Mouse (Mus musculus): ENCODE results near the gene Il22ra2. TPM values are rescaled to one million over a fixed set of nuclear protein-coding genes. Genes with fewer than 3 reads are reported as not detected.
A peak's percentile ranks its signal among the peaks of the same experiment; 100 is the strongest.

The Il22ra2 gene
- not detected for total RNA-seq (2021)

- intact Hi-C loops (cut with DNase I), result no loop called here
- no peak for DNase-seq
Measured at GRCm38 (mm10) chr10:19621408-19622048, at the start of gene Il22ra2. TSS of gene Il22ra2 (plus strand) at chr10:19621998.

DNA sequence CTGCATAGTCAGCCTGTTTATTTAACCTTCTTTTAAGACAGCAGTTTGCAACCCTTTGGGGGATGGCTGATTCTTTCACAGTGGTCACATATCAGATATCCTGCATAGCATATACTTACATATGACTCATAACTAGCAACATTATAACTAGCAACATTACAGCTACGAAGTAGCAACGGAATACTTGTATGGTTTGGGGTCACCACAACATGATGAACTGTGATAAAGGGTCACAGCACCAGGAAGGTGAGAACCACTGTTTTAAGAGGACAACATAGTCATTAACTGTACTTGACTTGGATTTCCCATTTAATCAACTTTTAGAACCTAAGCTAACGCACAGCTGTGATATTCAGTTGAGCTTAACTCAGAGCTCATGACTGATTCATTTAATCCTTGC is 44.2 kb upstream of the Il22ra2 start:
- DNase-seq, result no peak

GRCm38 (mm10) chr10:19578001-19578400 is 43.8 kb upstream of the Il22ra2 start:
- DNase-seq, result no peak
- intact Hi-C loops (cut with DNase I), result no loop called here

More for the DNA sequence above, 44.2 kb upstream of the Il22ra2 start:
- intact Hi-C loops (cut with DNase I), result no loop called here

DNA sequence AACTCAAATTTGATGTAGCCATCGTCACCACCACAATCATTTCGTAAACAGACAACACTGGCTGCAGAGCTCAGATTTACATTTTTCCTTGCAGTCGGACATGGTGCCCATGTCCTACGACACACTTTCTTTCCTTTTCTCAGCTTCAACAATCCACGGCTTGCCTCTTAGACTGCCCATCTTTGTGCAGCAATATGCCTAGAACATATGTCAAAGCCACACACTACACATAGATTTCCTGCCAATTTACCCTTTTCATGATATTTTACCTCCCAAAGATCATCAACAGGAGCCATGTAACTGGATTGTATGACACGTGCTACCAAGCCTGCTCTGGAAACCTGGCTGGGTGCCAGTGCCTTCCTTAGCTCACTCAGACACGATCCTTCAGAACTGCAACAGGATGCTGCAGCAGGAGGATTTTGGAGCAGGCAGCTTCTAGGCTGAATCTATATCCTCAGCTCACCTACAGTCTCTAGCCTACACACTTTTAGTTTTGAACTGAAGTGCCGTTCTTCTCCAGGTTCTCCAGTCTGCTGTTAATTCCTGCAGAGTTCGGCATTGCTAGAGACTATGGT is 43.3 kb upstream of the Il22ra2 start:
- no peak for DNase-seq

DNA sequence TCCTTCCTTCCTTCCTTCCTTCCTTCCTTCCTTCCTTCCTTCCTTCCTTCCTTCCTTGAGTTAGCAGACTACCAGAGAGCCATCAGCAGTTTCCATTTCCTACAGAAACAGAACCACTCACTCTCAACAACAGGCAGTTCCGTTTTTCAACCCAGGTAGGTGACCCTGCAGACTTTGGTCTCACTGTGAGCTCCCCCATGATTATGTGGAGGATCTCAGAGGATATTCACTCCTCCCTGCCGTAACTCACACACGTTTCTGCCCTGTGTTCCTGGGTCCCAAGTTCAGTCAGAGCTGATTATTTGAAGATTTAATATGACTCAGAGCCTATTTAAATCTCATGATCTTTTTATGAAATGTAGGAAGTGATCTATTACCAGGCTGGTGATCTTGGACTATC is 41.1 kb upstream of the Il22ra2 start:
- intact Hi-C loops (cut with DNase I), result no loop called here
- DNase-seq, result no peak

More for the DNA sequence above, 43.3 kb upstream of the Il22ra2 start:
- intact Hi-C loops (cut with DNase I), result no loop called here

- intact Hi-C loops (cut with DNase I), result loop anchor here (1.0 kb wide), 1 partner anchor 18 kb away; no protein-coding TSS in a partner anchor
- no peak for DNase-seq
Measured at GRCm38 (mm10) chr10:19581844-19582582, 39.8 kb upstream of the Il22ra2 start.

DNA sequence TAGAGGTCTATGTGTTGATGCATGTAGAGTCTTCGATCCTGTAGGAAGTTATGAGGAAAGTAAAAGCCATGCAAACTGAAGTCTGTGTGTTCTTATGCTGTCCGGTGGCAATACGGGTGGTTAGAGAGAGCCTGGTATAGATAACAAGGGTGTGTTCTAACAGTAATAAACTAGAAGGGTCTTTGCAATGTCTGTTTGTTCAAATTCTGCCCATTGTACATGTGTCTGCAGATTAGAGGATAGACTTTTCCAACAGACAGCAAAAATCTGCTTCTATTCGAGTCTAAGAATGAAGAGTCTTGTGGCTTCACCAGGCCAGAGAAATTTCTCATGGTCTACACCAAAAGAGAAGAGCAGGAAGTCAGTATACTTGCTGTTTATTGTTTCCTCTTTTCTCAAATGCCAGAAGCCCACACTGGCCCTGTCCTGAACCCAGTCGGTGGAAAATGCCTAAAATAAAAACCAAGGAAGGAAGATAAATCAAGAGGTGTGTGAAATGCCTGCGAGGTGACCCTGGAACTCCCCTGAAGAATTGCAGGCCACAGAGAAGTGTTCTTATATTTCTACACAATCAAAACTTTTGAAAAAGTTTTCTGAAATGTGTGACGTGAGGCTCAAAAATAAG is 38.9 kb upstream of the Il22ra2 start:
- intact Hi-C loops (cut with DNase I), result loop anchor here (1.0 kb wide), 1 partner anchor 19 kb away; no protein-coding TSS in a partner anchor
- DNase-seq, result no peak

DNA sequence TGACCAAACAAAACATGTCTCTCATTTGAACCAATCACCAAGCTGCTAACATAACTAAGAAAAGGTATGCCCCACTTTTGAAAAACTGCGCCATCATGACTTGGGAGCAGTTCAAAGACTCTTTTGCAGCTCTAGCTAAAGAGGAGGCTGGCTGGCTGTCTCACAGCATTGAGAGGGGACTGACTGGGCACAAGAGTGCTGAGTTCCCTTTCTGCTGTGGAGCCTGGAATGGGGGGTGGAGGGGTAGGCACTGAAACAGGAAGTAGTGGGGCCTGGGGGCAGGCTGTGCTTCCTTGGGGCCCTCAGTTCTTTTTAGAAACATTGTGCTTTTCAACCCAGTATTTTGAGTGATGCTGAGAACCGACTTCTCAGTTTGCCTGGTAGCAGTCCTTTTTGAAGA is 37.7 kb upstream of the Il22ra2 start:
- no peak for DNase-seq
- intact Hi-C loops (cut with DNase I), result no loop called here

GRCm38 (mm10) chr10:19584846-19585245 is 37.0 kb upstream of the Il22ra2 start:
- intact Hi-C loops (cut with DNase I), result no loop called here
- no peak for DNase-seq

- no peak for DNase-seq
- intact Hi-C loops (cut with DNase I), result no loop called here
Measured at GRCm38 (mm10) chr10:19585860-19586259, 35.9 kb upstream of the Il22ra2 start.

DNA sequence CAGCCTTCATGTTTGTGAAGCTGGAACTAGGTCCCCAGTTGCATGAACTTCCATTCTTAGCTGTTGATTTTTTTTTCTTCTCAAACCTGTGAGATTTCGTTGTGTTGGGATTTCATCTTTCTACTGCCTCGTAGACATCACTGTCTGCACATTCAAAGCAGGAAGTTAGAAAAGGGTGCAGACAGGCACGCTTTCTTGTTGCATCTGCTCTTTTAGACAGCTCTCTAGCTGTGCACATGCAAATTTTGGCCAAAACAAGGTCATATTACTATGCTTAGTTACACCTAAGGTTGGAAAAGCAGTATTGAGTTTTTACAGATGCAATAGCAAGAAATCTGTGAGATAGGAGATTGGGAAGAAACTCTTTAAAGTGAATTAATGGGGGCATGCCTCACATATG is 34.5 kb upstream of the Il22ra2 start:
- intact Hi-C loops (cut with DNase I), result no loop called here
- DNase-seq, result no peak

GRCm38 (mm10) chr10:19589626-19590025 is 32.2 kb upstream of the Il22ra2 start:
- intact Hi-C loops (cut with DNase I), result loop anchor here (5.0 kb wide), 1 partner anchor 723 kb away; the partner anchor contains the start of gene Bclaf1
- no peak for DNase-seq

DNA sequence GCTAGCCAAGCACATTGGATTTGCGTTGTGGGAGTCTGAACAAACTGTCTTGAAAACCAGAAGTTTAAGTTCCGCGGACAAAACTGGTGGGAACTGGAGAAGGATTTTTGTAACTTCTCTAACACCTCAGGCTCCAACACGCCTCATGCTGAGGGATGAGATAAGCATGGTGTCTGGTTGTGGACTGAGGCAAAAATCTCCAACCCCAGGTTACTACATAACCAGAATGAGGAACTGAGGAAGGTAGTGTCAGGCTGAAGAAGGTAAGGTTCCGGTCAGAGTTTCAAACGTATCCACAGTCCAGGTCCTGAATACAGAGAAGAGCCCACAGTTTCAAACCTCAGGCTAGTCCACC is 30.5 kb upstream of the Il22ra2 start:
- no peak for DNase-seq
- intact Hi-C loops (cut with DNase I), result loop anchor here (5.0 kb wide), 1 partner anchor 721 kb away; the partner anchor contains the start of gene Bclaf1

GRCm38 (mm10) chr10:19591641-19592441 is 30.0 kb upstream of the Il22ra2 start, which contains the start of gene Ifngr1:
TSS of gene Ifngr1 (plus strand) at chr10:19591949.
- peak; percentile 99 to 100 for DNase-seq
- intact Hi-C loops (cut with DNase I), result loop anchor here (5.0 kb wide), 1 partner anchor 720 kb away; the partner anchor contains the start of gene Bclaf1

DNA sequence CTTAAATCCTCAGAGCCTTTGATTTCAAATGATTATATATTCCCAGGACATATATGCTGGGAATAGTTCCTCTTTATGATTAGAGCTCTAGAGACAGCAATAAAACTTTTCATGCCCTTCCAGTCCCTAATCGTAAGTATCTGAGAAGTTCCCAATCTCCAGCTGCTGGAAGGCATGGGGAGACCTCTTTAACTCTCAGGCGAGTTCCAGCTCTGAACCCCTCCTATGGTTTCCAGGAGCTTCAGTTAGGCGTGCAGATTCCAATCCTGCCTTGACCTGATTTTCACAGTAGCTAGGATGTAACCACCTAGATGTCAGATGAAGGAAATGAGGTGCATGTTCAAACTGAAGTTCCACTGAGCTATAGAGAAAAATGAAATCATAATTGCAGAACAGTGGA is 29.2 kb upstream of the Il22ra2 start:
- no peak for DNase-seq
- intact Hi-C loops (cut with DNase I), result loop anchor here (5.0 kb wide), 1 partner anchor 720 kb away; the partner anchor contains the start of gene Bclaf1

- intact Hi-C loops (cut with DNase I), result loop anchor here (5.0 kb wide), 1 partner anchor 719 kb away; the partner anchor contains the start of gene Bclaf1
- no peak for DNase-seq
Measured at GRCm38 (mm10) chr10:19593296-19593695, 28.5 kb upstream of the Il22ra2 start.

GRCm38 (mm10) chr10:19594201-19594905 is 27.4 kb upstream of the Il22ra2 start:
- no peak for DNase-seq
- intact Hi-C loops (cut with DNase I), result loop anchor here (5.0 kb wide), 1 partner anchor 718 kb away; the partner anchor contains the start of gene Bclaf1

- DNase-seq, result no peak
- intact Hi-C loops (cut with DNase I), result loop anchor here (5.0 kb wide), 2 partner anchors 35 to 95 kb away; no protein-coding TSS in a partner anchor
Measured at GRCm38 (mm10) chr10:19596866-19597265, 24.9 kb upstream of the Il22ra2 start.

GRCm38 (mm10) chr10:19598091-19598490 is 23.7 kb upstream of the Il22ra2 start:
- no peak for DNase-seq
- intact Hi-C loops (cut with DNase I), result loop anchor here (5.0 kb wide), 2 partner anchors 36 to 94 kb away; no protein-coding TSS in a partner anchor

Measured in heart, postnatal 36 days (tissue).